Mouse (Mus musculus): Measurements from ENCODE around the gene Gclc. TPM values are rescaled to one million over a fixed set of nuclear protein-coding genes. Genes with fewer than 3 reads are reported as not detected.

Gene Gclc
- polyA plus RNA-seq, 1 experiment from 2014 or later, result 16.8 TPM

DNA sequence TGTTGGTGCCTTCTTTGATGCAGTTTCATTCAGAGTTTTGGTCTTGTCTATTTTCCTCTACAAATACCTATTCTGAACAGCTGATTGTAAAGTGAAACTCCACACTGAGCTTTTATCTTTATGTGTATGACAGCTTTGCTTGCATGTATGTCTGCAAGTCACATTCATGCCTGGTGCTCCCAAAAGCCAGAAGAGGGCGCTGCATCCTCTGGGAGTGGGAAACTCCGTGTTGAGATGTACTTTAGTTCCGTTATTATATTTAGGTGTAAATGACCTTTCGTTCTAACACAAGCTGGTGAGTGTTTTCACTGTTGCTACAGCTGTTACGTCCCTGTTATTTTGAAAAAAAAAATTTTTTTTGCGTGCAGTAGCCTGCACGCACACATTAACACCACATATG, 48.1 kb downstream of the Gclc start:
- ATAC-seq (ENCODE audit: low read depth), result no peak
- Histone ChIP-seq H3K4me1 (replicated peaks) (peaks cover 8% of the 10 kb centered on the region; the same call in 1 of the 2 replicates), H3K4me3 (no peak overlapping the region), H3K27me3 (no peaks in the 10 kb centered on the region), H3K9me3 (no peaks in the 10 kb centered on the region), H3K27ac (replicated peaks) (no peak overlapping the region), H3K9ac (no peak overlapping the region), H3K36me3 (no peaks in the 10 kb centered on the region), H3K4me2 (no peak overlapping the region)
- 56% methylated on average over 7 of the region's 7 CpGs for WGBS

DNA sequence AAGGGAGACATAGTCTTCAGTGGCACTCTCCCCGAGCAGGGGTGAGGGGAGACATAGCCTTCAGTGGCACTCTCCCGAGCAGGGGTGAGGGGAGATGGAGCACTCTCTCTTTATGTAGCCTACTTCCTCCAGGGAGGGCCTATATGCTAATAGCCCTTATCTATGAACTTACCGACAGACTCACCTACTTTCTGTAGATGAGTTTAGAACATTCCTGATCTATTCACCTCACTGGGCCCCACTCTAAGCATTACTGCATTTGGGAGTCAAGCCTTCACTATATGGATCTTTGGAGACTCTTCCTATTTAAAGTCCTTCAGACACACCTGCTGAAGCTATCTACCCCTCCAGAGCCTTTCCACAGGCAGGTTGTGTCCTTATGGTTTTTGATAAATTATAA, 52.1 kb downstream of the Gclc start:
- peaks cover 8% of the 10 kb centered on the region; the same call in 1 of the 2 replicates for H3K4me1 ChIP-seq (replicated peaks)
- WGBS, result 46% methylated on average over 3 of the region's 3 CpGs
- H3K27ac ChIP-seq (replicated peaks), result peak overlapping the region; percentile 25
- no peaks in the 10 kb centered on the region for H3K36me3 ChIP-seq
- no peaks in the 10 kb centered on the region for H3K27me3 ChIP-seq
- H3K4me2 ChIP-seq, result peak overlapping the region; percentile 47
- ATAC-seq (ENCODE audit: low read depth), result peak; percentile 73
- no peak overlapping the region for H3K4me3 ChIP-seq
- peak overlapping the region; percentile 31; the same call in 1 of the 2 replicates for H3K9ac ChIP-seq
- no peaks in the 10 kb centered on the region for H3K9me3 ChIP-seq

DNA sequence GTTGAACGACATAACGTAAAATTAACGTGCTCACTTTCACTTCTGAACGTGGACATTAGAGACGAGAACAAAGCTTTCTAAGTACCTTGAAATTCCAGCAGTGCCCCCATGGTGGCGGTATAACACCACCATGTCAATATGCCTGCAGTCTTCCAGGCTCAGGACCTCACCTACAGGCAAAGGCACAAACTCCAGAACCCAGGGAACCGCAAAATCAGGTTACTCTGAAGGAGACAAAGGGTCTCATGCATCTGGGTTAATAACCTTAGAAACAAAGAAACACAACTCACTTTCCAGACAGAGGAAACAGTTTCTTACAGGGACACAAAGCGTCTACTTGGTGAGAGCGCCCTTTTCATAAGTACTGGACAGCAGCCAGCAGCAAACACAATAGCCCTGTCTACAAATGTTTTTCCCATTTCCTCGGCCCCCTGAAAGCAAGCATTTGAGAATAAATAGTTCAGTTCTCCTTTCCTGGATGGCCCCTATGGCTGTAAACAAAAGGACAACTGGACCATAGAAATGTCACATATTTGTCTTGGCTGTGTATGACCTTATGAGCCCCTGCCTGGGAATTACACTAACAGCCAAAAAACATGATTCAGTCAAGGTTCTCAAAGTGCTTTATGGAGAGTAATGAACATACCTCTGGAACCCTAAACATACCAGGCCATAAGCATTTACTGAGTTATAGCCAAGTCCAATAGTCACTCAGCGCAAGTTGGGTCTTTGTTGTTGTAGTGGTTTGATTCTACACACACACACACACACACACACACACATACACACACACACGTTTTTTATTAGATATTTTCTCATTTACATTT, 52.7 kb downstream of the Gclc start:
- no peak overlapping the region for H3K4me3 ChIP-seq
- peak overlapping the region; percentile 31; the same call in 1 of the 2 replicates for H3K9ac ChIP-seq
- H3K27me3 ChIP-seq, result no peaks in the 10 kb centered on the region
- H3K27ac ChIP-seq (replicated peaks), result peak overlapping the region; percentile 25
- peak overlapping the region; percentile 47 for H3K4me2 ChIP-seq
- H3K4me1 ChIP-seq (replicated peaks), result peaks cover 8% of the 10 kb centered on the region; the same call in 1 of the 2 replicates
- H3K9me3 ChIP-seq, result no peaks in the 10 kb centered on the region
- 15% methylated on average over 12 of the region's 12 CpGs for WGBS
- ATAC-seq (ENCODE audit: low read depth), result peak; percentile 95
- no peaks in the 10 kb centered on the region for H3K36me3 ChIP-seq

DNA sequence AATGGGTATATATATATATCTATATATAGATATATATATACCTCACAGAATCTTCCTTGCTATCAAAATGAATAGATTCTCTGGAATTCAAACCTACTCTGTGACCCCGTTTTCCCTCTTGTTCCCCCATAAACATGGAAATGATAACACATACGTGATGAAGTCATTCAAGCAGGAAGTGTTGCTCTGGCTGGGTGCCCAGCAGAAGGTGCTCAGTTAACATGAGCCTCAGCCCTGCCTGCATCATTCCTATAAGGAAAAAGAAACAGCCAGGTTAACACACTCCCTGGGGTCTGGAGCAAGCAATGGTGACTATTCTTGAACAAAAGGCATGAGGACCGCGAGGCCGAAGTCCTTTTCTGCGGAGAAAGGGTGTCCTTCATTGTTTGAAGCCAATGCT, 54.1 kb downstream of the Gclc start:
- peaks cover 8% of the 10 kb centered on the region; the same call in 1 of the 2 replicates for H3K4me1 ChIP-seq (replicated peaks)
- H3K27me3 ChIP-seq, result no peaks in the 10 kb centered on the region
- no peak overlapping the region for H3K9ac ChIP-seq
- no peak overlapping the region for H3K27ac ChIP-seq (replicated peaks)
- H3K4me2 ChIP-seq, result no peak overlapping the region
- no peak overlapping the region for H3K4me3 ChIP-seq
- H3K9me3 ChIP-seq, result no peaks in the 10 kb centered on the region
- no peaks in the 10 kb centered on the region for H3K36me3 ChIP-seq
- no peak for ATAC-seq (ENCODE audit: low read depth)
- WGBS, result 84% methylated on average over 6 of the region's 6 CpGs

DNA sequence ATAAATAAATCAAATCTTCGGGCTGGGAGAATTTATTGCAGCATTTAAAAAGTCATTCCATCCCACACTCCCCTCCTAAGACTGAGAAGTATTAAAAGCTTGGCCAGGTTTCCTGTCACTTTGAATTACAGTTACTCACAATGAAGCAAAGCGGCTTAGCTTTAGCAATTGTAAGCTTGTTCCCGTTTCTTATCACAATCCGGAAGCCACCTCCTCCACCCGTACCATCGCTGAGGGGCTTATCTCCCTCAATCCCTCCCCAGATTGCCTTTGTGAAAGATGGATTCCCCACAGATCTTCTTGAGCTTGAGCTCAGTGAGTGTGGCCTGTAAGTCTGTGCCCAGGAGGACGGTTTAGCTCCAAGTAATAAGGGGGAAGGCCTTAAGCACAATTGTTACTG, 64.5 kb downstream of the Gclc start:
- H3K36me3 ChIP-seq, result no peaks in the 10 kb centered on the region
- WGBS, result 79% methylated on average over 7 of the region's 7 CpGs
- no peak for ATAC-seq (ENCODE audit: low read depth)
- no peak overlapping the region for H3K9ac ChIP-seq
- no peak overlapping the region for H3K4me2 ChIP-seq
- H3K27me3 ChIP-seq, result no peaks in the 10 kb centered on the region
- H3K4me3 ChIP-seq, result no peak overlapping the region
- no peaks in the 10 kb centered on the region for H3K4me1 ChIP-seq (replicated peaks)
- H3K27ac ChIP-seq (replicated peaks), result no peak overlapping the region
- H3K9me3 ChIP-seq, result peaks cover 3% of the 10 kb centered on the region; the same call in 1 of the 2 replicates

DNA sequence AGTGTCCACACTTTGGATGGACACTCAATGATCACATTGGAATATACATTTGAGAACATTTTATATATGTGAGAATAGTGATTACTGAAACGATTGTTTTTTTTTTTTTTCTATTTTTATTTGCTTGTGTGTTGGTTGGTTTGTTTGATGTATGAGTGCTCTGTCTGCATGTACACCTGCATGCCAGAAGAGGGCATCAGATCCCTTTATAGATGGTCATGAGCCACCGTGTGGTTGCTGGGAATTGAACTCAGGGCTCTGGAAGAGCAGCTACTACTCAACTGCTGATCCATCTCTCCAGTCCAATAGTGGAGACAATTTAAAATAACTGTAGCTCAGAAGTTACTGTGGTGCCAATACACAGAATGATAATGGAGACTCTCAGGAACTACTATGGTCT, 65.0 kb downstream of the Gclc start:
- H3K9ac ChIP-seq, result no peak overlapping the region
- H3K9me3 ChIP-seq, result peaks cover 3% of the 10 kb centered on the region; the same call in 1 of the 2 replicates
- H3K4me3 ChIP-seq, result no peak overlapping the region
- 75% methylated on average over 2 of the region's 2 CpGs for WGBS
- no peaks in the 10 kb centered on the region for H3K27me3 ChIP-seq
- no peak for ATAC-seq (ENCODE audit: low read depth)
- no peaks in the 10 kb centered on the region for H3K4me1 ChIP-seq (replicated peaks)
- H3K36me3 ChIP-seq, result no peaks in the 10 kb centered on the region
- H3K27ac ChIP-seq (replicated peaks), result no peak overlapping the region
- H3K4me2 ChIP-seq, result no peak overlapping the region

DNA sequence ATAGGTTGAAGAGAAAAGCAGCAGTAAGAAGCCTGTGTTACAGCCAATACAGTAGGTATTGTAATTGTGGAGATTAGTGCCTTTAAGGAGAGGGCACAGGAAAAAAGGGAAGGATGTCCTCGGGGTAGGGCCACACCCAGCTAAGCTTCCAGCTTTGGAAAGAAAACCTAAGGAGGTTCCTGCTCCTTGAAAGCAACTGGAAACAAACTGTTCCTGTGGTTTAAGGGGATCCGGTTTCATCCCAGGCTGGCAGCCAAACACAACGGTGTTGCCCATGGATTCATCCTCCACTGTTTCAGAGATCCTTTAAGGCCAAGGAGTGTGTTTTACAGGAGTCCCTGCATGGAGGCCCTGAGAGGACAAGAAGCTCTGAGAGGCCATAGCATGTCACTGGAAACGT, 66.5 kb downstream of the Gclc start:
- no peak overlapping the region for H3K4me3 ChIP-seq
- no peak overlapping the region for H3K4me2 ChIP-seq
- no peaks in the 10 kb centered on the region for H3K27me3 ChIP-seq
- H3K27ac ChIP-seq (replicated peaks), result no peak overlapping the region
- H3K4me1 ChIP-seq (replicated peaks), result peaks cover 8% of the 10 kb centered on the region; the same call in 1 of the 2 replicates
- H3K36me3 ChIP-seq, result no peaks in the 10 kb centered on the region
- no peak for ATAC-seq (ENCODE audit: low read depth)
- 74% methylated on average over 4 of the region's 4 CpGs for WGBS
- peaks cover 3% of the 10 kb centered on the region; the same call in 1 of the 2 replicates for H3K9me3 ChIP-seq
- H3K9ac ChIP-seq, result no peak overlapping the region

DNA sequence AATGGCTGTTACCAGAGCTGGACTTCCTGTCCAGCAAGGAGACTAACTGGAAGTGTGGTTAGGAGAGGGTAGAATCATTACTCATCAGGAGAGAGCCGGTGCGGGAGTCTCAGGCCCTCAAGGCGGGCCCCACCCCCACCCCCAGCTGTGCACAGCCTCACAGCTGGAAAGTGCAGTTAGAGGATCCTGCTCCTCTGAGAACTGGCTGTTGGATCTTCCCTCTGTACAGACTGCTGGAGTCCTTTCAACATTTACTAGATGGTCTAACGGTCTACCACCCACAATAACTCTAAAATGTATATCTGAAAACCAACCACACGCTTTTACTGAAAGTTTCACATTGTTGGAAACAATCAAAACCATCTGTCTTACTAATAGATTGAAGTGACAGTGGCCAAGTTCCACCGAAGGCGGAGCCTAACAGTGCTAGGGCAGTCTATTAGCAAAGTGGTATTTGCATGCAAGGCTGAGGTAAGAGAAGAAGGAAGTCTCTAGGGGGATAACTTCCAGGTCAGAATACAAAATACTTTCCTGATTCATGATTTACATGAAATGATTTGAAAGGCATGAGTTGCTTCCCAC, 71.1 kb downstream of the Gclc start:
- Histone ChIP-seq H3K4me1 (replicated peaks) (peaks cover 8% of the 10 kb centered on the region; the same call in 1 of the 2 replicates), H3K4me2 (no peak overlapping the region)
- ATAC-seq (ENCODE audit: low read depth), result no peak; the same call in 1 of the 2 replicates

DNA sequence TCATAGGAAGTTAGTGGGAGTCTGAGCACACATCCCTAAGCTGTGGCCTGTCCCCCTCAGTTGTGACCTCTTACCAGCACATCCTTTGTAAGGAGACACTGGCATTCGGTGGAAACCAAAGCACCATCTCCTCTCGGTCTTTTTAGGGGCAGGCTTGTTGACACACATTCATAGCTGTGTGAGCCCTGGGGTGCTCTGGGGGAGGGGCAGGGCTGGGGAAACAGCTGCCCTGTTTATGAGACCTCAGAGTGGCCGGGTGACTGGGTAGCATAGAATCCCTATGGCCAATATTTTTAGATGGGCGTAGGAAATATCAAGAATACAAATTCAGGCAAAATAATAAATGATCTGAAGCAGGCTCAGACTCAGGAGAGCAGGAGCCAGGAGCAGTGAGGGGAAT, 71.9 kb downstream of the Gclc start:
- 26% methylated on average over 4 of the region's 4 CpGs for WGBS
- H3K9ac ChIP-seq, result no peak overlapping the region
- peaks cover 8% of the 10 kb centered on the region; the same call in 1 of the 2 replicates for H3K4me1 ChIP-seq (replicated peaks)
- H3K36me3 ChIP-seq, result no peaks in the 10 kb centered on the region
- no peak overlapping the region for H3K4me3 ChIP-seq
- H3K27me3 ChIP-seq, result no peaks in the 10 kb centered on the region
- no peaks in the 10 kb centered on the region for H3K9me3 ChIP-seq
- H3K27ac ChIP-seq (replicated peaks), result no peak overlapping the region
- no peak for ATAC-seq (ENCODE audit: low read depth)
- no peak overlapping the region for H3K4me2 ChIP-seq

More for the DNA sequence above, 71.1 kb downstream of the Gclc start:
- Histone ChIP-seq H3K27ac (replicated peaks) (no peak overlapping the region), H3K9me3 (no peaks in the 10 kb centered on the region; the same call in 1 of the 2 replicates), H3K36me3 (no peaks in the 10 kb centered on the region), H3K27me3 (no peaks in the 10 kb centered on the region), H3K9ac (no peak overlapping the region), H3K4me3 (no peak overlapping the region)
- 11% methylated on average over 7 of the region's 7 CpGs for WGBS

DNA sequence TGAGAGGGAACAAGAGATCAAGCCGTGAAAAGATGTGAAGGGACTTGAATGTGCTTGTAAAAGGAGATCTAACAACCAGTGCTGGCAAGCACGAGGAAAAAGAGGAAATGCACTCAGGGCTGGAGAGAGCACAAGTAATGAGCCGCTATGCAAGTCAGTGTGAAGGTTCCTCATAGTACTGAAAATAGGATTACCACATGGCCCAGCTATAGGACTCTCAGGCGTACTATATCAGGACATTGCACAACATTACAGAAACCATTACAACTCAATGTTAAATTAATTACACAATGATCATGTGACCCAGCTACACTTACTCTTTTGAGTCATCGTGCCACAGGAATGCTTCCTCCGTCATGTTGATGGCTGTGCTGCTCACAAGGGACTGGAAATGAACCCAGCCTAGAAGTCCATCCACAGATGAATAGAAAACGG, 74.2 kb downstream of the Gclc start:
- no peak for ATAC-seq (ENCODE audit: low read depth)
- 69% methylated on average over 7 of the region's 7 CpGs for WGBS

DNA sequence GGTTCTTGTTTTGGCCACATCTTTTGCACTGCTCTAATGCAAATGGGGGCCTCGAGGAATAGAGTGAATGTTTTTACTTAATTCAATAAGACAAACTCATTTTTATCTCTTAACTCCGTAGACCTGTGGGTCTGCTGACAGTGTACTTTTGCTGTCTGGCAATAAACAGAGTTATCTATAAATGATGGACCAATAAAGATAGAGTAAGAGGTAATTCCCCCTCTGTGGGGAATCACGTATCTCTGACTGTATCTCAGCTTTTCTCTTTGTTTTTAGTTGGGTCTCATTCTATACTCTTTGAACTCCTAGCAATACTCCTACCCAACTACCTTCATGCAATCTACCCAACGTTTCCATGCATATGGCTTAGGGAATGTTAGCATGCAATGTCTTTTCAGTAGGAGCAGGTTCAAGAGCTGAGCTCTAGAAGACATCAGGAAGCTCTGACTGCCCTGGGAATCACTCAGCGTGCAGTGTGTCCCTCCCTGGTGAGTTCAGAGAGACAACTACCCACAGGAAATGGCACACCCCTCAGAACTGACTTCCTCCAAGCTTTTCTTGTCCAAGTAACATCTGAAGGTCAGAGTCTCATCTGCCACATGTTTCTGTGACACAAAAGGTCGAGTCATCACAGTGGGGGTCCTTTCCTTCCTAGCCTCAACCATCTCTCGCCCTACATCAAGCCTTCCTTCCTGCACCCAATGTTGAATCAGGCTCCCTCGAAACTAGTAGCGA, 80.1 kb downstream of the Gclc start:
- H3K27ac ChIP-seq (replicated peaks), result no peak overlapping the region
- no peaks in the 10 kb centered on the region for H3K36me3 ChIP-seq
- no peak overlapping the region for H3K9ac ChIP-seq
- H3K4me3 ChIP-seq, result no peak overlapping the region
- no peak overlapping the region for H3K4me2 ChIP-seq
- ATAC-seq (ENCODE audit: low read depth), result no peak
- 74% methylated on average over 9 of the region's 9 CpGs for WGBS
- H3K27me3 ChIP-seq, result no peaks in the 10 kb centered on the region
- no peaks in the 10 kb centered on the region for H3K4me1 ChIP-seq (replicated peaks)
- no peaks in the 10 kb centered on the region for H3K9me3 ChIP-seq

More for the DNA sequence above, 74.2 kb downstream of the Gclc start:
- Histone ChIP-seq H3K9me3 (no peaks in the 10 kb centered on the region), H3K4me2 (no peak overlapping the region), H3K4me1 (replicated peaks) (peaks cover 8% of the 10 kb centered on the region; the same call in 1 of the 2 replicates), H3K27me3 (no peaks in the 10 kb centered on the region), H3K9ac (no peak overlapping the region), H3K27ac (replicated peaks) (no peak overlapping the region), H3K4me3 (no peak overlapping the region), H3K36me3 (no peaks in the 10 kb centered on the region)

DNA sequence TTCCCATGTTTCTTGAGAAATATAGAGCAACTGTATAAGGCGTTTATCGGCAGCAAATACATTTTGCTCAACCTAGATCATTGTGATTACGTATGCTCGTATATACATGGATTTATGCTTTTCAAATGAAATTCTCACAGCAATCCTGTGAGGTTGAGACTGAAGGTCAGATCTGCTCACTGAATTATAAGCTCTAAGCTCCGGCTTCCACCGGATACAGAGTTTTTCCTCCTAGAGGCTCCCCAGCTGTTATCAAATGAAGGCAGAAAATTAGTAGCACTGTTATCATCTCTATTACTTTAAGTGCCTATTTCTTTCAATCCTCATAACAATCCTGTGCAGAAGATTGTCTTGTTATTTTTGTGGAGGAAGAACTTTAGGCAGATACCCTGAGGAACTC, 80.8 kb downstream of the Gclc start:
- 89% methylated on average over 6 of the region's 6 CpGs for WGBS
- no peak overlapping the region for H3K4me3 ChIP-seq
- no peaks in the 10 kb centered on the region for H3K27me3 ChIP-seq
- no peaks in the 10 kb centered on the region for H3K4me1 ChIP-seq (replicated peaks)
- no peak overlapping the region for H3K4me2 ChIP-seq
- no peak for ATAC-seq (ENCODE audit: low read depth)
- no peak overlapping the region for H3K9ac ChIP-seq
- H3K9me3 ChIP-seq, result no peaks in the 10 kb centered on the region
- no peaks in the 10 kb centered on the region for H3K36me3 ChIP-seq
- no peak overlapping the region for H3K27ac ChIP-seq (replicated peaks)

Measured in neural tube, embryonic 13.5 days (tissue).